Mouse (Mus musculus): ENCODE measurements around the gene Hmg20a.

DNA sequence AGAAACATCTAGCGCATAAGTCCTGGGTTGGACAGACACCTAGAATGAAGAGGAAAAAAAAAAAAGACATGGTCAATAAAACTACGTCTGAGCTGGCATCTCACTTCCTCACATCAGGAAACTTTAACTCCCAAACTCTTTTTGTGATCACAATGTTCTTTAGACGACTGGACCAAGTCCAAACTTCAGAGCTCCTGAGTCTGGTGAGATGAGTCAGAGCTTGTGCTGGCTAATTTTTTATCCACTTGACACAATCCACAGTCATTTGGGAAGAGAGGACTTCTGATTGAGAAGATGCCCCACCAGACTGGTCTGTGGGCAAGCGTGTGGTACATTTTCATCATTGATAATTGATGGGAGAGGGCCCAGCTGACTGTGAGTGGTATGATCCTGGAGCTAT is 44.0 kb upstream of the Hmg20a start:
- TF ChIP-seq CTCF (IDR thresholded peaks at IDR 0.05; ENCODE audit: control insufficient read depth, insufficient read depth, insufficient replicate concordance, low read depth, low read length), result no peak
- no peak for TF ChIP-seq POLR2A (IDR thresholded peaks at IDR 0.05; ENCODE audit: control insufficient read depth, low read depth, low read length)

Measured in testis, adult 2 months (tissue).